Mouse (Mus musculus) cerebellum, adult 11 months (tissue): ENCODE measurements around the gene Dnajc24.

Experiments
- DNase-seq: peaks from one replicate; pipeline ENCODE4 v3.0.0; 2022

Gene Dnajc24

DNA sequence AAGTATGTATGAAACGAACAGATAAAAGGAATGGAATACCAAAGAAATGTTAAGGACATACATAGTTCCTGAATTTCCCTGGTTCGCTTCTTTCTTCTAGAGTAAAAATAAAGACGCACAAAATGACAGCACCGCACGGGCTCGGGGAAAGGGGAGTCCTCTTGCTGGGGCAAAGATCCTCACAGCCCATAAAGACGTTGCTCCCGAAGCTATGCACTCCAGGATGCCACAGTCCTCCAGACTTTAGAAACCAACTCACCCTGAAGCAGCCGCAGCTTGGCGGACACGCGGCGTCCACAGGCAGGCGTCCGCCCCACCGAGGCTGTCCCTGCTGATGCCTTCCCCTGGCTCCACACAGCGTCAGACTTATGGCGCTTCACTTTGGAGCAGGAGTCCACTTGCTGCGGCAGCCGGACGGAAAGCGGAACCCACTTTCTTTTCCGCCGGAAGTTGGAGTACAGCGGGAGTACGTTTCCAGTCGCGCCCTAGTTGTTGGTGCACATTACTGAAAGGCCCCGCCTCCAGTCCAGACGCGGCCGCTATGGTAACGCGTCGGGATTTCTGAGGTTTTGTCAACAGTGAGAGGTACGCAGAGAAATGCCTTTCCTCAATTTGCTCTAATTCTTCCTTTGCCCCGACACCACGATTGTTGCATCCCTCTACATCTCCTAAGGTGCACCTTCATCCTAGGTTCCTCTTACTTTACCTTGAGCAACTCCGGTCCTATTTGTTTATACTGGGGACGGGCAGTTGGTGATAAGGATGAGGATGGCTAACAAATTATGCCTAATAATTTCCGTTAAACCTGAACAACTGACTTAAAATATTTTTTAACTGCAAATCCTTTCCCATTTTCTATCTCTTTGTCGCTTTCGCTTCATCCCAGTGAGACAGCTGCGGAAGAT lies at the start of gene Dnajc24:
Gene Dnajc24, minus strand, starts transcription at position 715 of the 905 bp plus-strand sequence.
- DNase-seq = peak; percentile 83

DNA sequence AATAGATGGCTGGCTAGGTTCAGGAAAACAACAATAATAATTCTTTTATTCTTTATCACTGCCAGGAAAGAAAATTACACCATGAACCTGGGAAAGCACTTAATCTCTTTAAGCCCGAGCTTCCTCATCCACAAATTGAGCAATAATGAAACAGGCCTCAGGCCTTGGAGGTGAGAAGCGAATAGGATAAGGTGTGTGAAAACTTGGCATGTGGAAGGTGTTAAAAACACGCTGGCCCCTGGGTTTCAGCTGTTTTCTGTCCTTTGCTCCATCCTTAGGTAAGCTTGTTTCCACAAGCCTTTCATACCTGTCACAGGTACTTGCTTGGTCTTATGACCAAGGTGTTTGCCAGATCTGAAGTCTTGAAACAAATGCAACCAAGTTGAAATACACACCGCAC lies 43.3 kb upstream of the Dnajc24 start:
- DNase-seq = no peak

DNA sequence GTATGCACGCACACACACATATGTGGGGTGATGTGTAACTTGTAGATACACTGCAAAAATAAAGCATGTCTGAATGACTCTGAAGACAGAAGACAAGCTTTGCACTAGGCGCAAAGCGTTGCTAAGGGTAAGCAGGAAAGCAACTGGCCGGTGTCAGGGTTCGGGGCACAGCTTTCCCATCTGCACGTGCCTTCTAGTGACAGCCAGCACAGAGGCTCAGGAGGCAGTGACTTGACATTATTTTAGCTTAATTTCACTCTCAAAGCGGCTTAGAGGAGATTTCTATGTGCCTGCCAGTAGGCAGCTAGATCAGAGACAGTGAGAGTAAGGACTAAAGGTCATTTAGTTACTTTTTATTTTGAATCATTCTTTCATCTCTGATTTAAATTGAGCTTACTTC lies 39.1 kb upstream of the Dnajc24 start:
- DNase-seq = no peak

DNA sequence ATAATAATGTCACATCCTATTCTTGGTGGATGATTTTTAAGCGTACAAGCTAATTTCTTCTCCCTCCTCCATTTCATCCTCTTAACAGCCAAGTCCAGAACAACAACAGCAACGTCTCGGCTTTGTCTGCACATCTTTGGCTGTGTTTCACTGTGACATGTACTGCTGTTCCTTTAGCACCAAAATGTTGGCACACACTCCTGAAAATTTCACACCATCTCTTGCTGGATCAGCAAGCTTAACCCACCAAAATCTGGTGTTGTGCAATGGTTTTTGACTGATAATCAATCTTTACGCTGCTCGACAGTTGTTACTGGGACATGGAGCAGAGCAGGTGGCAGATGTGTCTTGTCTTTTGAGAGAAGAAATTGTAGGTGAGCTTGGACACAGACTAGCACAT lies 38.6 kb upstream of the Dnajc24 start:
- DNase-seq = no peak

DNA sequence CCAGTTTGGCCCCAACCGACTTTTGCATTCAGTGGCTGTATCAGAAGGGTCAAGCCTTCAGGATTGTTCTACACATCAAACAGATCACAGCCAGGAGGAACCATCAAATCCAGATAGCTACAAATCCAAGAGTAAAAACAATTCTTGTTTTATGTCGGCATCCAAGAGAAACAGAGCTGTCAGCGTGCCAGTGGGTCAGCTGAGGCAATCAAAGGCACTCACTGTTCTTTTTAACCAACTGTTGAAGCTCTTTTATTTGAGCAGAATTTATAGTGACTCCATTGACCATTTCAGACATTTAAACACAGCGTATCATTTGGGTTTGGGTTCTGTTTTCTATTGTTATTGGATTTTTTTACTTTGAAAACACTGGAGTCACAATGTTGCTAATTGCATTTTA lies 34.9 kb upstream of the Dnajc24 start:
- no peak for DNase-seq

DNA sequence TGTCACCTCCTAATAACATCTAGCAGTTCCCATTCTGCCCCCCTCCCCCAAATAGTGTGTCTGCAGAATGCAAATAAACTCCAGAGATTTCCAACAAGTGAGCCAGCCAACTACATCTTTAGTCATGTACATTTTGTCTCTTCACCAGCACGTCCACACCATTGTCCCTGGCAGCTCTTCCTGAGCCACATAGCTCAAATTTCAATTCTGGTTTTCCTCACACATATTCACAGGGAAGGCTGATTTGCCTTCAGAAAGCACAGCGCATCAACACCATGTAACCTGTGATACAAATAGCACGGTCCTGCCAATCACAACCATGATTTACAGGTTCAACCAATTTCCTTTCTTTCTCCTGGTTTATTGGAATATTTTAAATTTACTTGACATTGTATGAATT lies 21.5 kb upstream of the Dnajc24 start:
- DNase-seq = no peak

DNA sequence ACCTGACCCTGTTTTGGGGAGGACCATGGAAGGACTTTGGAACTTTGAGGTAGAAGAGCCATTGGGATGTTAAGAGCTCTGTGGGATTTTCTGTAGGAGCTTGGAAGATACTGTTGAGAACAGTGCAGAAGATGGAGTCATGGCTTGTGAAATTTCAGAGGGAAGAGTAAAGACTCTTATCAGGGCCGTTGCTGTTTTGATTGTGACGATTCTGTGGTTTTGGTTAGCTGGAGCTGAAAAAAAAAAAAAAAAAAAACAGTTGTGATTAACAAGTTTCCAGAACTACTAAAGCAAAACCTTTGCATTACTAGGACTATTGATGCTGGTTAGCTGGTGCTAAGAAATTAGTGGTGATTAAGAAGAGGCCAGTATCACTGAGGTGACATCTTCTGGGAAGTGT lies 5.1 kb upstream of the Dnajc24 start:
- DNase-seq = no peak

DNA sequence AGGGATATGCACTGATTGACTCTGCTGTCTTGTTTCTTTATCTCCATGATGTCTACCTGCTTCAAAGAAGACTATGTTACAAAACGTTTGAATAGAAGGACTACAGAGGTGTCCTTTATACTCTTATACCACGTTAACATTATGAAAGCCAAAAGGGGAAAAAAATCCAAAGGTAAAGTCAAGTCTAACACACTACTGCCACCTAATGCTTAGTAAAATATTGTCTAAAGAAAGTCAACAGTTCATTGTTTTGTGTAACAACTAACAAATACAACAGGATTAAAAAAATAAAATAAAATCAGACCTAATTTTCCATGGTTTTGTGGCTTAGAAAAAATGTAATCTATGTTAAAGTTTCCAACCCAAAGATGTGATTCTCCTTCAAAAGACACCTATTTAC lies 15.3 kb downstream of the Dnajc24 start:
- no peak for DNase-seq

DNA sequence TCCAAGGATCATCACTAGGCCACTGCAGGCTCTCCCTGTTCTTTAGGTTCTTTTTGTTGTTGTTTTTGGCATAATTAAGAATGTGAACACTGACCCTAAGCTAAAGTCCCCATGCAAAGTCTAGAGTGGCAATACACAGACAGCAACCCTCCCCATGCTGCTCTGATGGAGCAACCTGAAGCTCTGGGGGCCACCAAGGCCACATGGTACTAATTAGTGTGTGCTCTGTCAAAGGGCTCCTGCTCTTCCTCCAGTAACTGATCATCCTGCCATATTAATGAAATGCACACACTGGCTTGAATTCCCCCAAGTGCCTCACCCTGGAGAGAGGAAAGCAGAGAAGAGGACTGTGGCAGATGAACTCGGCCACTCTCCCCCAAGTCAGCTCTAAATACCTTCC lies 16.2 kb downstream of the Dnajc24 start:
- no peak for DNase-seq

DNA sequence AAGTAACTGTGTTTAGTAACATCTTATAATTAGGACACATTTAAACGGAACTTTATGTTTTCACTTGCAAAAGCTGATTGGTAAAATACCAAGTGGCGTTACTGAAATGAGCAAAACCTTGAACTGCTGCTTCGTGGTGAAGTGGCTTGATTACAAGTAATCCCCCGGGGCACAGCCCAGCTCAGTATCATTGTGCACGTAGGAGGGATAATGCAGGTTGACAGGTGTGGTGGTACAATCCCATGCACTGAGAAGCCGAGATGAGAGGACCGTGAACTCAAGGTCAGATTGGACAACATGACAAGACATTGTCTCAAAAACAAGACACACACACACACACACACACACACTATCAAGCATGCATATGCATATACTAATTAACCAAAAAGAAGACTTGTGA lies 18.1 kb downstream of the Dnajc24 start:
- DNase-seq = no peak

DNA sequence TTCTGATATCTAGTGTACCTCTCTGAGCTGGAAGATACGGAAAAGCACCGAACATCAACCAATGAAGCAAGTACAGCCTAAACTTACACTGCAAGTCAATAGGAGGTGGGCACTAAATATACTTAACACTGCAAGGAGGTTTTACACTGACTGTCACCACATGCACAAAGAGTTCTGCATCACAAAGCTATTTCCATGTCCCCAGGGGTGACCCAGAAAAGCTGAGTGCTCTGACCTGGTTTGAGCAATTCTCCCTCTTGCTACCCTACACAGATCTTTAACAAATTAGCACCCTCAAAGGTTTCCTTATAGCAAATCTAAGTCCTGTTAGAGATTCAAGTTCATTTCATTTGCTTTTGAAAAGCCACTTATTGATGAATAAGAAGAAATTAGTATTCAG lies 25.3 kb downstream of the Dnajc24 start:
- no peak for DNase-seq

DNA sequence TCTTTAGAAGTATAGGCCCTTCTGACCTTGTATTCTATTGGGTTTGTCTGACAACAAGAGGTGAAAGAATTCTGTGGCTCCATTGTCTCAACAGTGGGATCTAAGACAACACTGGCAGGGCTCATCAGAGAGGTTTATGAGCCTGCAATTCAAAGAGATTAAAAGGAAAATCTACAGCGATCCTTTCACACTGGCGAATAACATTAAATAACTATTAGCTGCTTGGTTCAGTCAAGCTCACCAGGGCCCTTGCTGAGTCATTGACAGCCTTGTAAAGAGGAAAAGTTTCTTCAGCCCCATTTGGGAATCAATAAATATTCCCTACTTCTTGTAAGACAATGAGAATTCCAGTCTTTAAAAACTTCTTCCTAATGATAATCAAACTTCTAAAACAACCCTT lies 29.4 kb downstream of the Dnajc24 start:
- no peak for DNase-seq

DNA sequence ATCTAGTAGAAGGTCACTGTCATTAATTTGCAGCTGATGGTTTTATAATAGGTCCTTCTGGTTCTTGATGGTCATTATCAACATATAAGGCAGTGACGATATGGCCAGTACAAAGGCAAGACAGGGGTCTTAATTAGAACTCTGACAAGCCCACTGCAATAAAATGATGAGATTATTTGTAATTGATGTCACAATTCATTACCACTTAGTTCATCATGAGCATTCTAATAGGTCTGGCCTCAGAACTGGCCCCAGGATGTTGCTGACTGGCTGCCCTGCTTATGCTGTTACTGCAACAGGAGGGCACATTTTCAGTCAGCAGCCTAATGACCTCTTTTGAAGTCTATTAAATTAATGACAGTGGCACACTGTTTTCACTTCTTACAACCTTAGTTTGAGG lies 39.9 kb downstream of the Dnajc24 start:
- no peak for DNase-seq

DNA sequence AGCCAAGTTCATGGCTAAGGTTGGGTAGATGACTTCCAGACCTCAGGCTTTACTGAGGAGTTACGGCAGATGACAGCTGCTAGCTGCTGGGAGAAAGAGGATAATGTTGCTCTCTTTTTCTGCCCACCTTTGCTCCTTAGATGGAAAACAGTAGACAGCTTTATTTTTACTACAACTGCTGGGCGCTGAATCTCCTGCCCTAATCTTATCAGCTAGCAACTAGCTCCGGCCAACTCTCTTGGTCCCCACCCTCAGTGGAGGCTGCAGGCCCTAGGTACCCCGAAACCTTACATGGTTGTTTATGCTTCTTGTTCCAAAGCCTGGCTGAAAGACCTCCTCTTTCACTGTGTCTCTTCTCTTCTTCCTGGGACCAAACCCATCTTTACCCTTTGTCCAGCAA lies 49.5 kb downstream of the Dnajc24 start:
- DNase-seq = no peak

DNA sequence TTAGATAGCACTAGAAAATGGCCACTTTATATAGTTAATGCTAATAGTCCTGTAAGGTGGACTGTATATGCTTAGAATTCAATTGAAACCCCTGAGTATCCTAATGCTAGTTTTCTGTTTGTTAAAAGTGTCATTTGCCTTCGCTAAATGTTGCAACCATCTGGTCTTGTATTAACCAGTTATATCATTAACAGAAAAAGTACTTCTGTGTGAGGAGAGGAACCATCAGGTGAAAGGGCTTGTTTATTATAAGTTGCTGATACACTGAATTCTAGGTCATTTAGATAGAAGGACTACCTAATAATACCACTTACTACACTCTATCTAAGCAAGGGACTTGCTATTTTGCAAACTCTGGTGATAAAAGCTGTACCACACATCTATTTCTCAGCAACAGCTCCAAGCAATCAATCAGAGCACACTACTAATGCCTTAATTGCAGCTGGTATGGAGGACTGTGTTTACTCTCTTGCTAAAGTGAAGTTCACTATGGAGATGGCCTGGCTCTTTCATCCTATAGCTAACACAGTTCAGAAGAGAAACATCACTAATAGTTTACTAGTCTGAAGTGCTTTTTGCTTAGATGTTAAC lies 51.9 kb downstream of the Dnajc24 start:
- DNase-seq = no peak

DNA sequence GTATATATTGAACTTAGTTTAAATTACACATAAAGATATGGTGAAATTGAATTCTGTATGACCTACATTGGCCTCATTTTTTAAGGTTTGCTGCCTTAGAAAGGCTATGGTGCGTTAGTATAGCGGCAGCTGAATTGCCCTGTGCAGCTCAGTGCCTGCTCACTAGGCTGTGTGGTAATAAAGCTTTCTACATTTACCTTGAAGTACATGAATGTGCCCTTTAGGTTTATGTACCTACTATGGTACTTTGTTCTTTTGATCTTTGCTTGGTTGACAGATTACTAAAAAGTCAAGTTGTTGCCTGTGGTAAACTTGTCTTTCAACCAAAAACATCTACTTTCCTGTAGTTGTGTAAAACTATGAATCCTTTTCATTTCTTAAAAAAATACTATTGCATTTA lies 53.2 kb downstream of the Dnajc24 start:
- no peak for DNase-seq

DNA sequence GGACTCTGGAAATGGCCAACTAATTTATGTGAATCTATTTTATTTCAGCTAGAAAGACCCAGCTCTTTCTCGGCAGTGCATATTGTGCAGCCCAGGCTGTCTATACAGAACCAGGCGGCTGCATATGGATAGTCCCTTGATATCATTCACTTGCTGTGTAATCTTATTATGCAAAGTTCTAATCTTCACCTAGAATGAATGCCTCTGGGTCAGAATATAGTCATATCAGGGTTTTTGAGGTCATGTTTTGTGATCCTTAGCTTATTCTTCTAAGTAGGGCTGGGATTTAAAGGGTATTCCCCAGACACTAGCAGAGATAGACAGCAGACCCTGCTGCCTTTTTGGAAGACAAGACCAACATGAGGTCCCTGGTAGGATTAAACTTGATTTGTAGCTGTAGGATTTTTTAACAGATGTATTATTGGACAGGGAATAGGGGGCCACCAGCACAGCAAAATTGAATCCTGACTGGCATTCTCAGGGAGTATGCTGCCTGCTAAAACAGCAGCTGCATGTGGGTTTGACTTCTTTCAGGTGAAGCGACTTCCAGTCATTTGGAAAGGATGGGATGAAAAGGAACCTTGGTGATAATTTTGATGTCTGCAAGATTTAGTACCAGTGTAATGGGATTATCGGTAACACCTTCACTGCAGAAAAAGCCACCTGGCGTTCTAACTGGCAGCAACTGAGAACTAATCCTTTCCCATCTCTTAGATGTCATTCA lies 85.6 kb downstream of the Dnajc24 start:
- no peak for DNase-seq
